Mouse (Mus musculus) erythroid progenitor cell, adult 5-6 weeks (primary cell): Measurements from ENCODE around the gene Zdhhc8. TPM values are rescaled to one million over a fixed set of nuclear protein-coding genes. Genes with fewer than 3 reads are reported as not detected.

Experiments
- ATAC-seq: replicated peaks from 2 replicates; pipeline ENCODE4 v1.8.0; 2016; ENCODE audit warnings: moderate number of reproducible peaks, mild to moderate bottlenecking, moderate TSS enrichment, inconsistent platforms; ENCODE audit not compliant: poor library complexity, low FRiP score, severe bottlenecking
- total RNA-seq, 2 experiments: library from RNA; stranded (forward) in 1 of 2; stranded (reverse) in 1 of 2; fragments of 150-400 nt in 1 of 2; fragments of 186-747, 209-891 nt in 1 of 2; gene quantifications; 2 replicates each; pipeline versions ENCODE4 v1.2.3 to v1.2.4; 2015 to 2017; ENCODE audit warnings: low replicate concordance in 2 of 2

Gene Zdhhc8
- 1.4 TPM in 1 of 2 replicates, not detected in the other for total RNA-seq (2015; ENCODE audit: low replicate concordance)
- total RNA-seq (2017; ENCODE audit: low replicate concordance): 2.2 TPM in 1 of 2 replicates, not detected in the other

GRCm38 (mm10) chr16:18234671-18235388 lies at the start of gene Zdhhc8:
Zdhhc8 (minus strand) TSS chr16:18235136.
- ATAC-seq: no peak

DNA sequence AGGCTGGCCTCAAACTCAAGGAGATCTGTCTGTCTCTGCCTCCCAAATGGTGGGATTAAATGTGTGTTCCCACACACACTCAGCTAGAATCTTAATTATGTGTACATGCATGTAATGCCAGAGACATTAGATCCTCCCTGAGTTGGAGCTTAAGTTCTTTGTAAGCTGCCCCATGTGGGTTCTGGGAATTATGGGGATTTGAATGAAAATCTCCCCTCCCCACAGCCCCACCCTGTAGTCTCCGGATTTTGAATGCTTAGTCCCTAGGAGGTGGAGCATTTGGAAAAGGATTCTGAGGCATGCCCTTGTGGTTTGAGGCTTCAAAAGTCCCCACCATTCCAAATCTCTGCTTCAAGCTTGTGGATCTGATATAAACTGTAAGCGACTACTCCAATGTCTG lies 40.2 kb upstream of the Zdhhc8 start:
- ATAC-seq: no peak

DNA sequence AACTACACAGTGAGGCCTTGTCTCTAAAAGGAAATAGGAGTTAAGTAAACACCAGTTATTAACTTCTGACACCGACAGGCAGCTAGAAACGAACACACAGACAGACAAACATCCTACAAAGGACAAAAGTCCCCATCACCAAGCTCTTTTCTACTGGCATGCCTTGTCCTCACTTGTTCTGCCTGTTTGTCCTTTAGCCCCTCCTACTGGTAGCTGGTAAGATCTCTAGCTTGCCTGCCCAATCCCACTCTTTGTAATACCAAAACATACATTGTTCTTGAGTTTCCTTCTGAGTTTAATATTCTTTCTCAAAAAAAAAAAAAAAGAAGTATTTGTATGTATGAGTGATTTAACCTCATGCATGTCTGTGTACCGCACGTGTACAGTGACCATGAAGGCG lies 33.2 kb upstream of the Zdhhc8 start:
- no peak for ATAC-seq

DNA sequence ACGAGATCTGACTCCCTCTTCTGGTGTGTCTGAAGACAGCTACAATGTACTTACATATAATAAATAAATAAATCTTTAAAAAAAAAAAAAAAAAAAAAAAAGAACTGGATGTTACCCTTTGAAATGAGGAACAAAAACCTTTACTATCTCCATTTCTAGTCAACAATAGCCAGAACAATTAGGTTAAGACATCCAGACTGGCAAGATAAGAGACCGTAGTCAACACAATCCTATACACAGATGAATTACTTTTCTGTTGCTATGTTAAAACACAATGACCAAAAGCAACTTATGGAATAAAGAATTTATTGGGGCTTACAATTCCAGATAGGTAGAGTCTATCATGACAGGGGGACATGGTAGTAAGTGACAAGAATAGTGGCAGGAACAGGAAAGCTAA lies 30.1 kb upstream of the Zdhhc8 start:
- ATAC-seq: no peak

- ATAC-seq: no peak
These were observed 23.3 kb upstream of the Zdhhc8 start, which contains the start of gene Gm49776 for GRCm38 (mm10) chr16:18258221-18258620. Gm49776 (minus strand) TSS chr16:18258321.

DNA sequence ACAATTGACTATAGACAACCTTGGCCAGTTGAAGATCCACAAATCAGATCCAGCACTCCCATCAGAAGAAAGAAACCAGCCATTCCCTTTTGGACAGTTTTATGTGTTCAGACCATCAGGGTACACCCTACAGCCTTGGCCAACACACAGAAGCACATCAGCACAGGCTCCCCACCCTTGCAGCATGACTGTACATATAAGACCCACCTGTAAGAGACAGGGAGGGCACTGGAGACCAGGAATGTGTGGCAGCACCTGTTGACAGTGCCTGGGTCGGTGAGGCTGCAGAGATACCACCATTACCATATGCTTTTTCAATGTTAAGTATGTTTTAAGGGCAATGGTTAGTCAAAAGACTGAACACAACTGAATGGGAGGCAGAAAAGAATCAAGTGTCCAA lies 18.9 kb upstream of the Zdhhc8 start:
- no peak for ATAC-seq

- no peak for ATAC-seq
These were observed 17.8 kb upstream of the Zdhhc8 start for GRCm38 (mm10) chr16:18252736-18253135.

DNA sequence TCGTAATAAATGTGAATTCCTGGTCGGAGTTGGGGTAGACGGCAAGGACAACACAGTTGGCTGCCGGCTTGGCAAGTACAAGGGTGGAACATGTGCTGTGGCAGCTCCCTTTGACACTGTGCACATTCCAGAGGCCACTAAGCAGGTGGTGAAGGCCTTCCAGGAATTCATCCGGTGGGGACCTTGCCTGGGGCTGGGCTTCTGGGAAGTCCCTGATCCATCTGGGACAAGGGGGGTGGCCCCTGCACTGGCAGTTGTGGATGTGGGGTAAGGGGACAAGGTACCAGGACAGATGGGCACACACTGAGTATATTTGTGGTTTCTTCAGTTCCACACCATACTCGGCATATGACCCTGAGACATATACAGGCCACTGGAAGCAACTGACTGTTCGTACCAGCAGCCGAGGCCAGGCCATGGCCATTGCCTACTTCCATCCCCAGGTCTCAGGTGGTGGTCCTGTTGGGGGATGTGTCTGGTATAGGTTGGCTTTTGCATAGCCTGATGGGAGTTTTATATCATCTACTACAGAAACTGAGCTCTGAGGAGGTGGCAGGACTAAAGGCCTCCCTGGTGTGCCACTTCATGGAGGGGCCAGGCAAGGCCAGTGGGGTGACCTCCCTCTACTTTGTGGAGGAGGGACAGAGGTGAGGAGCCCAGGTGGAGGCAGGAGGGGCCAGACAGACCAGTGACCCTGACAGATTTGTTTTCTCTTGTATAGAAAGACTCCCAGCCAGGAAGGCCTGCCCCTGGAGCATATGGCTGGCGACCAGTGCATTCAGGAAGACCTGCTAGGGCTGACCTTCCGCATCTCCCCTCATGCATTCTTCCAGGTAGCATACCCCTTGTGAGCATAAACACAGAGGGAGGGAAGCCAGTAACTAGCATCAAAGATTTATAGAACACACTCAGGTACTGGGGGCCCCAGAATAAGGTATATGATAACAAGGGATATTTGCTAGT lies 16.2 kb upstream of the Zdhhc8 start:
- ATAC-seq: no peak

DNA sequence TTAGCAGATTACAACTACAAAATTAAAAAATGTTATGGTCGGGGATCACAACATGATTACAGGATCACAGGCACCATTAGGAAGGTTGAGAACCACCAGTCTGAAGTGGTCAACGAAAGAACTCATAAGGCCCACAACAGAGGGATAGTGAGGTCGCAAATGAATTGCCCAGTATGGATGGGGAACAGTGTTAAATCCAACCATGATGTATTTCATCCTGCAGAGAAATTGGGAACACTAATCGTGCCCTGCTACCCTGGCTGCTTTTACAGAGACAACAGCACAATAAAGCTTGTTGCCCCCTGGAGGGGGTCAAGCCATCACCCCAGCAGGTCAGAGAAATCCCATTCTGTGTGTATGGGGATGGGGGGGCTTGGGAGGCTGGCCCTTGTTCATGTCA lies 15.3 kb upstream of the Zdhhc8 start:
- no peak for ATAC-seq

- 0 out of 2 replicates have a peak, but pooled peaks have one; percentile 27 for ATAC-seq
These were observed 14.5 kb upstream of the Zdhhc8 start for GRCm38 (mm10) chr16:18249364-18249967.

DNA sequence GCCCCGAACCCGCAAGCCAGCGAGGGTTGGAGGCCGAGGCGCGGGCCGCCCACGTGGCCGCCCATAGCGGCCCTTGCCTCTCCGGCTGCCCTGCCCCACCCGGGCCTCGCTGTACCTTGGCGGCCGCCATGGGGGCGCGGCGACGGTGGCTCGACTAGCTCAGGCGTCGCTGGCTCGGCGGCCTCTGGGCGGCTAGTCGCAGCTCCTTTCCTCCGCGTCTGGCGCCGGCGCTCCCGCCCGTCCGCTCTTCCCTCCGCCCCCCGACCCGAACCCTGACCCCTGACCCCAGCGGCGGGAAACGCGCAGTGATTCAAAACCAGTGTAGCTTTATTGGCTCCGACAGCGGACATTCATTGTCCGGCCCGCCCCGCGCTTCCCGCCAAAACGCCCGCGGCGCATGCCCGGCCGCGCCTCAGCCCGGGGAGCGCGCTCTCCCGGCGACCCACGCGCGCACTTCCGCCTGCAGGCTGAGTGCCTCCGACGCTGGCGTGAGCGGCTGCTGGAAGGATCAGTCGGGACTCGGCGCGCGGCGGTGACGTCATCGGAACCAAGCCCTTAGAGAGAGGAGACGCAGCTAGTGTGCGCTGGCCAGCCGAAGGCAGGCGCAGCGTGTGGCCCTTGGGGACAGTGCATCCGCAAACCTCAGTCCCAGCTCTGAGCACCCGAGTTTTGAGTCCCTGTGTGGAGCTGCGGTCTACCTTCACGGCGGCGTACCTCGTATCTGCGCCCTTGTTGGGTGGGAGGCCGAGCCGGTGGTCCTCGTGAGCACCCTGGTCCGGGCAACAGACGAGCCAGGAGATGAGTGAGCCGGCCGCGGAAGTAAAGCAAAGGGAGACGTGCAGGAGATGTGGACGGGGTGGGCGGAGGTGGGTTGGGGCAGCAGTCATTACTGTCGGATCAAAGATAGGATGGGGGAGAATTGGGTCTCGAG lies 13.8 kb upstream of the Zdhhc8 start, which contains the start of the genes Trmt2a and Ranbp1:
Trmt2a (plus strand) TSS at position 247 of the 931 bp plus-strand sequence.
Ranbp1 (minus strand) TSS at position 300 of the 931 bp plus-strand sequence.
- peak; percentile 91 for ATAC-seq

DNA sequence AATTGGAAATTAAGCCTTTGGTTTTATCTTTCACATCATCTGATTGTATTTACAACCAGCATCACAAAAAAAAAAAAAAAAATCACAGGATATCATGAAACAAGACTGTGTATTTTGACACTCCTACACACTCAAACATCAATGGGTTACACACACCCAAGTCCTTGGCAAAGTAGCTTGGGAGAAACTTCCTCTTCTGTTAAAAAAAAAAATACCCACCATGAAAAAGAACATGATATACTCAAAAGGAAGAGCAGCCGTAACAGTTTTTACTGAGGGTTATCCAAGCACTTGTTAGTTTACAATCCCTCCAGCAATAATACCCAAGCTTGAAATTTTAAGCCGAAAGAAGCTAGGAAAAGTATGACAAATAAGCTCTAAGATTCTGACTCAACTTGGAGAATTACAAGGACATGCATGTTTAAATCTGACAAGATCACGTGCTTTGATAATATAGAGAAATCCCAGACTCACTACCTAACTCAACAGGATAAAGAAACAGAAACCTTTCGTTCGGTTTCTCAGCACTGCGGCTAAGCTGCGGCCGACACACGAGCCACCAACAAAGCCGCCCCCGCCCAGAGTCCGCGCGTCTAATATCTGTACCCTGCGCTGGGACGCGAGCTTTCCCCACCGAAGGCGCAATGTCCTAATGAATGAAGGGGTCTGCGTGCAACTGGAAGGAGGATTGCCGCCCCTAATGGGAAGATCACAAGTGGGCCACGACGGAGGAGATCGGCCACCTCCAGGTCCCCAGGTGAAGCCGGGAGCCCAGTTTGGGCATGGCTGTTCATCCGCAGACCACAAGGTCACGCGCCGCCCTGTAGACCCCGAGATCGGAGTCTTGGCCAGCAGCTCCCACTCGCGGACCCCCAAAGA lies 12.8 kb upstream of the Zdhhc8 start:
- no peak for ATAC-seq

DNA sequence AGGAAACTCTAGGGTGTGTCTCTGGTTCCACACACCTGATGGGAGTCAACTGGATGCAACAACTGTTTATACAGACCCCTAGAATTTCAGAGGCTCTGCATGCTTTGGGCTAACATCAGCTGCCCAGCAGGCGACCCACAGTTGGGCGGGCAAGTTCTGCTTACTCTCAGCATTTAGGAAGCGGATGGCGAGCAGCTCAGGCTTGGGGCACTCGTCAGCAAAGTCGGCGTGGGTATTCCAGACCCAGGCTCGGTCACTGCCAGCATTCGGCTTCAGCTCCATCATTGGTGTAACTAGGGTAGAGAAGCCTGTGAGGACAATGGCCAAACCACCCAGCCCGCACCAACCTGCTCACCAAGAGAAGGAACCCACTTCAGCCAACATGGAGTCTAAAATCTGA lies 6.6 kb upstream of the Zdhhc8 start:
- ATAC-seq: no peak

DNA sequence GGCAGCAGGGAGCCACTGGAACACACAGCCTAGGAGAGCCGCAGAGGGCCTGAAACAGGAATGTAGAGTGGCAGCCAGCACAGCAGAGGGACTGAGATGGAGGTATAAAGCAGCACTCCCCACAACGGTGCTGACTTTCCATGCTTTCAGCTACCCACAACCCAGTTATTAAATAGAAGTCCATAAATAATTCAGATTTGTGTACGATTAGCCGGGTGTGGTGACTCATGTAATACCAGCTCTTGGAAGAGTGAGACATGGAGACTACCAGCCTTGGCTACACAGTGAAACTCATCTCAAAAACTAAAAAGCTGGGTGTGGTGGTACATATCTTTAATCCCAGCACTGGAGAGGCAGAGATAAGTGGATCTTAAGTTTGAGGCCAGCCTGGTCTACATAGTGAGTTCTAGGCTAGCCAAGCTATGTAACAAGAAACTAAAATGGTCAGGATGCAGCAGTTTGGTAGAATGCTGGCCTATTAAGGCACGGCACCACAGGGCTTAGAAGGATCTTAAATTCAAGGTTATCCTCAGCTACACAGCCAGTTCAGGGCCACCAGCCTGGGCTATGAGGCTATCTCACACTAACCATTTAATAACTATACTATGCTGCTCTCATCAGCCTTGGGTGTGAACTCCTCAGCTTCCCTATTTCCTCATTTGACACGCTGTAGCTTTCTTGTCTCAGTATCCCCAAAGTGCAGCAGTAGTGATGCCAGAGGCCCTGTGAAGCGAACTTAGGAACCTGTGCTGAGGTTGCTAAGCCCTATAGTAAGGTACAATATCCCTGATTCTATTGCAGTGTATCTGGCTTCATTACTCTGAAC lies 2.0 kb upstream of the Zdhhc8 start:
- ATAC-seq: no peak

DNA sequence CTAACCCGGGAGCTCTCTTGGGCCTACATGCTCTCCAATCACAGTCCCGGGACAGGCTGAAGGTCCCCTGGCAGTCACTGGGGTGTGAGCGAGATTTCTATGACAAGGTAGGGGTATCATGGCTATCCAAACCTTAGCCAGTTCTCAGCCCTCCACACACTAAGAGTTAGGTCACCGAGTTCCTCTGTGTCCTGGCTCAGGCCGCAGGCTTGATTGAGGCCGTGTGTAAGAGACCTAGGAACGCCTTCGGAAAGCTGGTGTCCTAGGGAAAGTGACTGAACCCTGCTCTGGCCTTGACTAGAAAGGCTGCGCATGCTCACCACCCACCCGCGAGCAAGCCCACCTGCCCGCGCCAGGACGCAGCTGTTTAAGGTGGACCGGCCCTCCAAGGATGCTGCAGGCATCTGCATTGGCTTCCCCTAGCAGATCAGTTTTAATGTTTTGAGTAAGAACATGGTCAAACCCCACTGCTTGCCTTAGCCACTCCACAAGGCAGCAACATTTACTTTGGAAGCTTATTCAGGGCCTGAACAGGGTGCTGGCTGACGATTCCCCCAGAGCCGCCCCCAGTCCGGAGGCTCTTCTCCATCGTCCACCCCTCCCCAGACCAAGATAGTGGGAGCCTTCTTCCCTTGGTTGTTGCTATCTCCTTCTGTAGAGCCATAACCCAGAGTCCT lies 591 bp upstream of the Zdhhc8 start:
- no peak for ATAC-seq

- ATAC-seq: no peak
These were observed 841 bp downstream of the Zdhhc8 start for GRCm38 (mm10) chr16:18233919-18234670.
